Mouse (Mus musculus): ENCODE measurements at regions not wholly inside any gene's neighbourhood (a gene's known extent, or its start where the extent isn't known, plus 50 kb on each side); places are given as distances from the start of the nearest gene placed in this dataset.

DNA sequence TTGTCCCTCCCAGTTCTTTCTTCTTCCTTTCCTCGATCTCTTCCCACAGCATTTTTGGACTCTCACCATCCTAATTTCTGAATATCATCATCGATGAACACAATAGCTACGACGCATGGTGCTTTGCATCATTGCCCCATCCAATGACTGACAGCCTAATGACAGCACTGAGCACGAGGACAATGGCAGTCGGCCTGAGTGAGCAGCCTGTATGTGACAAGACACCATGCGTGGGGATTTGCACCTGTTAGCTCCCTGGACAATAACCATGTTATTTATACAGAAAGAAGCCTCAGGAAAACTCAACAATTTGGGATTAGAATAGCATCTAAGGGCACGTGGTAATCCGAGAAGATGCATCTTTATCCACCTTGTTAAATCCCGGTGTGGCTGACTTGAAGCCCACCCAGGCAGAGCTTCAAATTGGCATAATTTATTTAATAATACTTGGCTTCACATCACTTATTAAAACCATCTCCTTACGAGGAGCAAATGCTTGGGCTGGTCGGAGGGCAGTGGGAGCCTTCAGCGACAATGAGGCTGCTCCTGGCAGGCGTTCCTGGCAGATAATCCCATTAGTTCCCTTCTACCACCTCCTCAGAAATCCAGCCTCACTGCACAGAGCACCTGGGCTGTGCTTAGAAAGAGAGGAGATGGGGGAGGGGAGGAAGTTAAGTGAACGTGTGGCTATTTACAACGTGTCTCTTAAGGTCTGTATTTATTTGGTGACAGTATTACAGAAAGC is 85.4 kb downstream of the Cxcl12 start:
- Histone ChIP-seq H3K4me2 (ENCODE audit: low read length) (no peak overlapping the region), H3K4me1 (ENCODE audit: control insufficient read depth, insufficient read depth, low read length) (peaks cover 3% of the 10 kb centered on the region; the same call in 1 of the 2 replicates), H3K36me3 (ENCODE audit: control insufficient read depth, insufficient read depth, low read length) (no peaks in the 10 kb centered on the region), H3K9ac (ENCODE audit: low read depth, low read length) (no peak overlapping the region), H3K9me3 (replicated peaks; ENCODE audit: control insufficient read depth, low read length, poor library complexity, severe bottlenecking) (no peaks in the 10 kb centered on the region), H3K27me3 (ENCODE audit: control insufficient read depth, insufficient read depth, low read depth, low read length) (no peaks in the 10 kb centered on the region), H3K4me3 (ENCODE audit: low read depth, low read length) (no peak overlapping the region), H3K27ac (ENCODE audit: low read length) (no peak overlapping the region)
- 12% methylated on average over 16 of the region's 16 CpGs for WGBS
- peak; percentile 56 for ATAC-seq

DNA sequence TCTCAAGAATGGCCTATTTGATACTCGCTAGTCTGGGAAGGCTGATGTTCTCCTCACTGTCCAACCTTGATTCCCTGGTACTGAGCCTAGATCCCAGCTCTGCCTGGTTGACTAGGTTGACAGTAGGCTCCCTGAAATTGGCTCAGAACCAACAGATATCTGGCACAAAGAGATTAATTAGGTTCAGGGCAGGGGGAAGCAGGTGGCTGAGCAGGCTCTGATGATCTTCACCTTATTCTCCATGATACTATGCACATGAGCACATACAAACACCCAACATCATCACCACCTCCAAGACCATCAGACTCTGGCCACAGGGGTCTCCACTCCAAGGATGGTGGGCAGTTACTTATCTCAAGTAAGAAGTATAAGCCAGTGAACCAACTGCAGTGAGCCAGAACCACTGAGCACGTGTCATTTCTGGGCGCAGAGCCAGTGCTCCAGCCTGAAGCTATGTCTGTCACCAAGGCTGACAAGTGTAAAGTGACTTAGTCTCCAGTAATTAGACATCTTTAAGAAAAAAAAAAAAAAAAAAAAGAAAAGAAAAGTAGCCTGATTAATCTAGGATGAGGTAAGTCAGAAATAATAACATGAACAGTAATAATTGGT is 86.4 kb downstream of the Cxcl12 start:
- WGBS, result 72% methylated on average over 3 of the region's 3 CpGs
- no peak overlapping the region for H3K27ac ChIP-seq (ENCODE audit: low read length)

DNA sequence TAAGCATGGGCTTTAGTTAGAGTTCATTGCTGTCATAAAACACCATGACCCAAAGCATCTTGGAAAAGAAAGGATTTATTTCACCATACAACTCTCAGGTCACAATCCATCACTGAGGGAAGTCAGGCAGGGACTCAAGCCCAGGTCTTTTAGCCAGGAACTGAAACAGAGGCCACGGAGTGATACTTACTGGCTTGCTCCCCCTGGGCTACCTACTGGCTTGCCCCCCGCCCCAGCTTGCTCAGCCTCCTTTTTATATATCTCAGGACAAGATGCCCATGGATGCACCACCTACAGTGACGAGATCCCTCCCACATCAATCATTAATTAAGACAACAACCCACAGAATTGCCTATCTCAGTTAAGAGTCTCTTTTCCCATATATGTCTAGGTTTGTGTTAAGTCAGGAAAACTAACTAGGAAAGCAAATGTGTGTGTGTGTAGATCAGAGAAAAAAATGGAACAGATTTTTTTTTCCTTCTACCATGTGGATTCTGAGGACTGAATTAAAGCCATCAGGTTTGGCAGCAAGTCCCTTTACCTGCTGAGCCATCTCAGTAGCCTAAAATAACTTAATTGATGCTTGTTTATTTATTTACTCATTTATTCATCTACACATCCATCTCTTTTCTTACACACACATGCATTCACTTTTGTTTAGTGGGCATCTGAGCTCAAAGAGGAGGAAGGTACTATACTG is 87.2 kb downstream of the Cxcl12 start:
- H3K27me3 ChIP-seq (ENCODE audit: control insufficient read depth, insufficient read depth, low read depth, low read length), result no peaks in the 10 kb centered on the region
- 79% methylated on average over 3 of the region's 3 CpGs for WGBS
- H3K4me3 ChIP-seq (ENCODE audit: low read depth, low read length), result no peak overlapping the region
- H3K9ac ChIP-seq (ENCODE audit: low read depth, low read length), result no peak overlapping the region
- no peak overlapping the region for H3K27ac ChIP-seq (ENCODE audit: low read length)
- H3K36me3 ChIP-seq (ENCODE audit: control insufficient read depth, insufficient read depth, low read length), result no peaks in the 10 kb centered on the region
- no peak overlapping the region for H3K4me2 ChIP-seq (ENCODE audit: low read length)
- ATAC-seq, result no peak
- H3K4me1 ChIP-seq (ENCODE audit: control insufficient read depth, insufficient read depth, low read length), result peaks cover 3% of the 10 kb centered on the region; the same call in 1 of the 2 replicates
- no peaks in the 10 kb centered on the region for H3K9me3 ChIP-seq (replicated peaks; ENCODE audit: control insufficient read depth, low read length, poor library complexity, severe bottlenecking)

More for the DNA sequence above, 86.4 kb downstream of the Cxcl12 start:
- Histone ChIP-seq H3K4me1 (ENCODE audit: control insufficient read depth, insufficient read depth, low read length) (peaks cover 3% of the 10 kb centered on the region; the same call in 1 of the 2 replicates), H3K4me3 (ENCODE audit: low read depth, low read length) (no peak overlapping the region), H3K9ac (ENCODE audit: low read depth, low read length) (no peak overlapping the region), H3K36me3 (ENCODE audit: control insufficient read depth, insufficient read depth, low read length) (no peaks in the 10 kb centered on the region), H3K9me3 (replicated peaks; ENCODE audit: control insufficient read depth, low read length, poor library complexity, severe bottlenecking) (no peaks in the 10 kb centered on the region), H3K27me3 (ENCODE audit: control insufficient read depth, insufficient read depth, low read depth, low read length) (no peaks in the 10 kb centered on the region), H3K4me2 (ENCODE audit: low read length) (no peak overlapping the region)
- ATAC-seq, result peak; percentile 86

DNA sequence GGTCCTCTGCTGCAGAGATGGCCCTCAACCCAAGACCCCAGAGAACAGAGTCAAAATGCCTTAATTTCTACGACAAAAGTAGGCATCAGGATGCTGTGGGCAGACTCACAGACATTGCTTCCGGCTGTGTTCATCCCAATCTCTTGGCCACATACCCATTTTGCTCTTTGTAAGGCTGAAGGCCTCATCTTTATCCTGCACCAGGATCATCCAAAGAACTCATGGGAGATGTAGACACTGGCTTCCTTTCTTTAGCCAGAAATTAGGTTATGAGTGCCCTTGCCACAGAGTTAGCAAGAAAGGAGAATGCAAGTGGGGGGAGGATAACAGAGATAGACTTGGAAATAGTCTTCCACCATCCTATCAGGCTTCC is 87.8 kb downstream of the Cxcl12 start:
- ATAC-seq, result no peak
- H3K9ac ChIP-seq (ENCODE audit: low read depth, low read length), result no peak overlapping the region
- WGBS, result 75% methylated on average over 2 of the region's 2 CpGs
- no peak overlapping the region for H3K27ac ChIP-seq (ENCODE audit: low read length)
- H3K36me3 ChIP-seq (ENCODE audit: control insufficient read depth, insufficient read depth, low read length), result no peaks in the 10 kb centered on the region
- H3K4me2 ChIP-seq (ENCODE audit: low read length), result no peak overlapping the region
- H3K9me3 ChIP-seq (replicated peaks; ENCODE audit: control insufficient read depth, low read length, poor library complexity, severe bottlenecking), result no peaks in the 10 kb centered on the region
- H3K27me3 ChIP-seq (ENCODE audit: control insufficient read depth, insufficient read depth, low read depth, low read length), result no peaks in the 10 kb centered on the region
- H3K4me1 ChIP-seq (ENCODE audit: control insufficient read depth, insufficient read depth, low read length), result peaks cover 3% of the 10 kb centered on the region; the same call in 1 of the 2 replicates
- H3K4me3 ChIP-seq (ENCODE audit: low read depth, low read length), result no peak overlapping the region

DNA sequence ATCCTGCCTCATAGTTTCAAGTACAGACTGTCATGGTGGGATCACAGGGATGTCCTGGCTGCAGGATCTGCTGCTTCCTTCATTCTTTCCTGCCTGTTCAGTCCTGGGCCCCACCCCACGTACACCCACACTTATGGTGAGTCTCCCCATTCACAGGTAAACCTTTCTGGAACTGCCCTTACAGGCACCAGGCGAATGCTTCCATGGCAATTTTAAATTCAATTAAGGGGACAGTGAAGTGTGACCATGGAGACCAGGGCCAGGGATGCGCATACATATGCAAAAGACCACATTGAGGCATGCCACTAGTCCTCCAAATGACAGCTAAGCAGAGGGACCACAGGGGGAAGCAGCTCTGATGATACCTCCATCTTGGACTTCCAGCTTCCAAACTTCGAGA is 89.3 kb downstream of the Cxcl12 start:
- Histone ChIP-seq H3K4me3 (ENCODE audit: low read depth, low read length) (no peak overlapping the region), H3K27me3 (ENCODE audit: control insufficient read depth, insufficient read depth, low read depth, low read length) (no peaks in the 10 kb centered on the region), H3K4me2 (ENCODE audit: low read length) (no peak overlapping the region), H3K36me3 (ENCODE audit: control insufficient read depth, insufficient read depth, low read length) (no peaks in the 10 kb centered on the region), H3K27ac (ENCODE audit: low read length) (no peak overlapping the region), H3K4me1 (ENCODE audit: control insufficient read depth, insufficient read depth, low read length) (peaks cover 3% of the 10 kb centered on the region; the same call in 1 of the 2 replicates), H3K9me3 (replicated peaks; ENCODE audit: control insufficient read depth, low read length, poor library complexity, severe bottlenecking) (no peaks in the 10 kb centered on the region), H3K9ac (ENCODE audit: low read depth, low read length) (no peak overlapping the region)
- ATAC-seq, result no peak
- WGBS, result 73% methylated on average over 4 of the region's 4 CpGs

DNA sequence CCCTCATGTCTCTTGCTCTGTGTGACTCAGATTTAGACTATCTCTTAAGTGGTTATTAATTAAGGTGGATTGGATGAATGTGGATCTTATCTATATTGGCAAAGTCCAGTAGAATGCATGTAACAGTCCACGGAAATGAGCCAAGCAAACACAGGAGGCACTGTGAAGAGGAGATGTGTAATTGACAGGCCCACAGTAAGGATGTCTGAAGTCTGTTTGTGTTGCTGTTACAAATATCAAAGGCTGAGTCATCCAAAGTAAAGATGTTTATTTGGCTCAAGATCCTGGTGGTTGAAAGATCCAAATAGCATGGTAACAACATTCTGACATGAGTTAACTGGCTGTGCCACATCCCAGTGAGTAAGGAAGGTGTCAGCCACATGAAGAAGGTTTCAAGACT is 99.6 kb downstream of the Cxcl12 start:
- ATAC-seq, result no peak
- no peak overlapping the region for H3K4me3 ChIP-seq (ENCODE audit: low read depth, low read length)
- H3K9me3 ChIP-seq (replicated peaks; ENCODE audit: control insufficient read depth, low read length, poor library complexity, severe bottlenecking), result no peaks in the 10 kb centered on the region
- H3K36me3 ChIP-seq (ENCODE audit: control insufficient read depth, insufficient read depth, low read length), result no peaks in the 10 kb centered on the region
- H3K4me2 ChIP-seq (ENCODE audit: low read length), result no peak overlapping the region
- no peaks in the 10 kb centered on the region for H3K27me3 ChIP-seq (ENCODE audit: control insufficient read depth, insufficient read depth, low read depth, low read length)
- H3K9ac ChIP-seq (ENCODE audit: low read depth, low read length), result no peak overlapping the region
- H3K4me1 ChIP-seq (ENCODE audit: control insufficient read depth, insufficient read depth, low read length), result no peaks in the 10 kb centered on the region
- H3K27ac ChIP-seq (ENCODE audit: low read length), result no peak overlapping the region
- 88% methylated on average over 1 of the region's 1 CpGs for WGBS

DNA sequence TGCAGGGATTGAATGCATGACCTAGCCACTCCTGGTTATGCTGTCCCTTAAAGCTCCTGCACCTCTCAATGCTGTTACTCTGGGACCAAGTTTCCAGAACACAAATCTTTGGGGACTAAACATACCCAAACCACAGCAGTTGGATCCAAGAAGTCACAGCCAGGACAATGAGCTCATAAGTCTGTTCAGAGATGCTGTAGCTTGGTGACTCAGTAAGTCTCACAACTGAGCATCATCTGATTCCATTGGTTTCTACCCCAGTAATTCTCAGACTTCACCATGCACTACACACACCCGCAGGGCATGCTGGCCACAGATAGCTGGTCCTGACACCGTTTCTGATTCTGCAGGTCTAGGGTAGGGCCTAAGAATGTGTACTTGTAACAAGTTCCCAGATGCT is 100.0 kb downstream of the Cxcl12 start:
- Histone ChIP-seq H3K36me3 (ENCODE audit: control insufficient read depth, insufficient read depth, low read length) (no peaks in the 10 kb centered on the region), H3K27ac (ENCODE audit: low read length) (no peak overlapping the region), H3K9me3 (replicated peaks; ENCODE audit: control insufficient read depth, low read length, poor library complexity, severe bottlenecking) (no peaks in the 10 kb centered on the region), H3K27me3 (ENCODE audit: control insufficient read depth, insufficient read depth, low read depth, low read length) (no peaks in the 10 kb centered on the region), H3K9ac (ENCODE audit: low read depth, low read length) (no peak overlapping the region), H3K4me1 (ENCODE audit: control insufficient read depth, insufficient read depth, low read length) (no peaks in the 10 kb centered on the region), H3K4me2 (ENCODE audit: low read length) (no peak overlapping the region), H3K4me3 (ENCODE audit: low read depth, low read length) (no peak overlapping the region)
- WGBS, result 82% methylated on average over 2 of the region's 2 CpGs
- no peak for ATAC-seq

DNA sequence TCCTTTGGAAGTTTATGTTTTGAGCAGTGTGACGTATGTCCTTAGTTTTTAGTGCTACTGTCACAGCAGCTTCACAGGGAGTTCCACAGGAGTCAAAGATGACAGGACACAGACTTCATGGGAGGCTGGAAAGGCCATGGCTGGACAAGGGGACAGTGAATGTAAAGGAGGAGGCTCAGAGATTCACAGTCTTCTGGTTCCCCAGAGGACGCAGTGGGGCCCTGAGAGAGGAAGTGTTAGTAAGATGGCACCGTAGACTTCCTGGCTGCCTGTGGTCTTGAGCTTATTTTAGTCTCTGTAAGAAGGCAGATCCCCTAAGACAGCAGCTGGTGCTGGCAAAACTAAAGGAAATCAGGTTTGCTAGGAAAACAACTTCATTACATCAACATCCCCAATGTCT is 101.9 kb downstream of the Cxcl12 start:
- Histone ChIP-seq H3K9me3 (replicated peaks; ENCODE audit: control insufficient read depth, low read length, poor library complexity, severe bottlenecking) (no peaks in the 10 kb centered on the region), H3K4me3 (ENCODE audit: low read depth, low read length) (no peak overlapping the region), H3K9ac (ENCODE audit: low read depth, low read length) (no peak overlapping the region), H3K27ac (ENCODE audit: low read length) (no peak overlapping the region), H3K4me1 (ENCODE audit: control insufficient read depth, insufficient read depth, low read length) (no peaks in the 10 kb centered on the region), H3K36me3 (ENCODE audit: control insufficient read depth, insufficient read depth, low read length) (no peaks in the 10 kb centered on the region), H3K27me3 (ENCODE audit: control insufficient read depth, insufficient read depth, low read depth, low read length) (no peaks in the 10 kb centered on the region), H3K4me2 (ENCODE audit: low read length) (no peak overlapping the region)
- no peak for ATAC-seq
- 87% methylated on average over 3 of the region's 3 CpGs for WGBS
